Mouse (Mus musculus) hindbrain, embryonic 16.5 days (tissue): ENCODE data around the gene Ngb. TPM values are rescaled to one million over a fixed set of nuclear protein-coding genes. Genes with fewer than 3 reads are reported as not detected.

Experiments
- ATAC-seq: fragments of 200-750 bp; cut with Nextera tagmentation; 2 replicates; pipeline ENCODE4 v1.8.0; 2017; ENCODE audit warnings: moderate TSS enrichment, moderate library complexity
- H3K27ac ChIP-seq: fragments of 300-500 bp; sonication (generic); 2 replicates; pipeline ENCODE4 v1.5.1; 2014; ENCODE audit warnings: low read depth, mild to moderate bottlenecking, control low read depth, low read length, moderate library complexity
- H3K27me3 ChIP-seq: fragments of 300-500 bp; sonication (generic); replicated peaks from 2 replicates; pipeline ENCODE4 v1.6.1; 2014; ENCODE audit warnings: low read length; ENCODE audit not compliant: control insufficient read depth, insufficient read depth
- H3K36me3 ChIP-seq: fragments of 300-500 bp; sonication (generic); 2 replicates; pipeline ENCODE4 v1.6.1; 2014; ENCODE audit warnings: mild to moderate bottlenecking, low read length, moderate library complexity, mixed read lengths; ENCODE audit not compliant: control insufficient read depth, insufficient read depth
- H3K4me1 ChIP-seq: fragments of 300-500 bp; sonication (generic); 2 replicates; pipeline ENCODE4 v1.6.1; 2014; ENCODE audit warnings: low read depth, low read length; ENCODE audit not compliant: control insufficient read depth, insufficient read depth
- H3K4me2 ChIP-seq: fragments of 300-500 bp; sonication (generic); 2 replicates; pipeline ENCODE4 v1.6.1; 2014; ENCODE audit warnings: mild to moderate bottlenecking, low read length, control low read depth, moderate library complexity
- H3K4me3 ChIP-seq: fragments of 300-500 bp; sonication (generic); 2 replicates; pipeline ENCODE4 v1.5.1; 2014; ENCODE audit warnings: mild to moderate bottlenecking, low read length, control low read depth, moderate library complexity
- H3K9ac ChIP-seq: fragments of 300-500 bp; sonication (generic); 2 replicates; pipeline ENCODE4 v1.6.1; 2014; ENCODE audit warnings: low read depth, mild to moderate bottlenecking, control low read depth, low read length, moderate library complexity
- H3K9me3 ChIP-seq: fragments of 300-500 bp; sonication (generic); 2 replicates; pipeline ENCODE4 v1.6.1; 2014; ENCODE audit warnings: mild to moderate bottlenecking, low read length, moderate library complexity; ENCODE audit not compliant: control insufficient read depth
- WGBS: fragments of 180-500 bp; shearing (Covaris S2); extraction: QIAGEN DNeasy Blood & Tissue Kit; methylation state at CpG from one replicate; pipeline ENCODE4 v1.1.7; 2014; 5-methylcytosine and 5-hydroxymethylcytosine counted together
- polyA plus RNA-seq: library from polyadenylated mRNA; unstranded; fragments of >200 nt; fragmentation: Nextera tagmentation; extraction: Ambion mirVana; gene quantifications from 2 replicates; pipeline ENCODE4 v1.2.1, GENCODE M21; 2015

The Ngb gene
- polyA plus RNA-seq, 1 experiment from 2014 or later: 7.3 TPM

GRCm38 (mm10) chr12:87082797-87083196 is 19.5 kb downstream of the Ngb start:
- H3K36me3 ChIP-seq: peaks cover 13% of the 10 kb centered on the region
- H3K4me3 ChIP-seq: no peak overlapping the region
- no peak overlapping the region for H3K9ac ChIP-seq
- H3K4me1 ChIP-seq: no peaks in the 10 kb centered on the region
- H3K27ac ChIP-seq: no peak overlapping the region
- no peaks in the 10 kb centered on the region for H3K27me3 ChIP-seq
- H3K4me2 ChIP-seq: no peak overlapping the region
- no peaks in the 10 kb centered on the region for H3K9me3 ChIP-seq
- WGBS: 76% methylated on average over 8 of the region's 8 CpGs
- no peak for ATAC-seq

GRCm38 (mm10) chr12:87076610-87077009 is 25.7 kb downstream of the Ngb start:
- Histone ChIP-seq H3K27me3 (no peaks in the 10 kb centered on the region), H3K9ac (no peak overlapping the region), H3K4me1 (no peaks in the 10 kb centered on the region), H3K4me3 (no peak overlapping the region), H3K4me2 (no peak overlapping the region), H3K36me3 (peaks cover 31% of the 10 kb centered on the region), H3K9me3 (no peaks in the 10 kb centered on the region), H3K27ac (no peak overlapping the region)
- ATAC-seq: no peak
- 92% methylated on average over 2 of the region's 2 CpGs for WGBS

- 77% methylated on average over 5 of the region's 5 CpGs for WGBS
- H3K27ac ChIP-seq: no peak overlapping the region
These were observed 31.8 kb downstream of the Ngb start for GRCm38 (mm10) chr12:87070520-87070919.

GRCm38 (mm10) chr12:87066429-87066828 is 35.9 kb downstream of the Ngb start:
- H3K27me3 ChIP-seq: no peaks in the 10 kb centered on the region
- no peak for ATAC-seq
- WGBS: 69% methylated on average over 5 of the region's 5 CpGs

More at GRCm38 (mm10) chr12:87070520-87070919, 31.8 kb downstream of the Ngb start:
- Histone ChIP-seq H3K9me3 (no peaks in the 10 kb centered on the region), H3K9ac (no peak overlapping the region), H3K36me3 (peaks cover 29% of the 10 kb centered on the region), H3K4me1 (no peaks in the 10 kb centered on the region), H3K4me3 (no peak overlapping the region), H3K27me3 (no peaks in the 10 kb centered on the region), H3K4me2 (no peak overlapping the region)
- ATAC-seq: no peak

GRCm38 (mm10) chr12:87065446-87065845 is 36.9 kb downstream of the Ngb start:
- no peak overlapping the region for H3K4me2 ChIP-seq
- H3K4me3 ChIP-seq: no peak overlapping the region
- H3K9me3 ChIP-seq: no peaks in the 10 kb centered on the region
- ATAC-seq: no peak
- H3K27me3 ChIP-seq: no peaks in the 10 kb centered on the region
- 79% methylated on average over 11 of the region's 11 CpGs for WGBS
- H3K4me1 ChIP-seq: no peaks in the 10 kb centered on the region
- peaks cover 20% of the 10 kb centered on the region for H3K36me3 ChIP-seq
- no peak overlapping the region for H3K9ac ChIP-seq
- no peak overlapping the region for H3K27ac ChIP-seq

More at GRCm38 (mm10) chr12:87066429-87066828, 35.9 kb downstream of the Ngb start:
- H3K9ac ChIP-seq: no peak overlapping the region
- H3K4me1 ChIP-seq: no peaks in the 10 kb centered on the region
- no peak overlapping the region for H3K27ac ChIP-seq
- no peaks in the 10 kb centered on the region for H3K9me3 ChIP-seq
- peaks cover 19% of the 10 kb centered on the region for H3K36me3 ChIP-seq
- no peak overlapping the region for H3K4me2 ChIP-seq
- H3K4me3 ChIP-seq: no peak overlapping the region

- H3K9me3 ChIP-seq: no peaks in the 10 kb centered on the region
- no peak overlapping the region for H3K9ac ChIP-seq
- H3K4me2 ChIP-seq: no peak overlapping the region
- H3K36me3 ChIP-seq: peaks cover 6% of the 10 kb centered on the region
- WGBS: 65% methylated on average over 17 of the region's 17 CpGs
- no peak overlapping the region for H3K4me3 ChIP-seq
- H3K27ac ChIP-seq: no peak overlapping the region
- peaks cover 4% of the 10 kb centered on the region for H3K27me3 ChIP-seq
- no peaks in the 10 kb centered on the region for H3K4me1 ChIP-seq
- no peak for ATAC-seq
These were observed 45.3 kb downstream of the Ngb start for GRCm38 (mm10) chr12:87057066-87057465.

GRCm38 (mm10) chr12:87054873-87055272 is 47.5 kb downstream of the Ngb start:
- WGBS: 67% methylated on average over 7 of the region's 7 CpGs
- no peak overlapping the region for H3K4me2 ChIP-seq
- H3K4me1 ChIP-seq: no peaks in the 10 kb centered on the region
- no peak overlapping the region for H3K9ac ChIP-seq
- H3K27me3 ChIP-seq: peaks cover 4% of the 10 kb centered on the region
- no peak for ATAC-seq
- no peak overlapping the region for H3K27ac ChIP-seq
- no peaks in the 10 kb centered on the region for H3K9me3 ChIP-seq
- no peak overlapping the region for H3K4me3 ChIP-seq
- H3K36me3 ChIP-seq: no peaks in the 10 kb centered on the region

GRCm38 (mm10) chr12:87052661-87053321 is 49.5 kb downstream of the Ngb start:
- peak; percentile 67 for ATAC-seq
- no peak overlapping the region for H3K27ac ChIP-seq
- H3K27me3 ChIP-seq: peaks cover 2% of the 10 kb centered on the region
- 28% methylated on average over 15 of the region's 16 CpGs for WGBS
- no peaks in the 10 kb centered on the region for H3K9me3 ChIP-seq
- no peaks in the 10 kb centered on the region for H3K4me1 ChIP-seq
- H3K36me3 ChIP-seq: no peaks in the 10 kb centered on the region
- H3K4me3 ChIP-seq: no peak overlapping the region
- peak overlapping the region; percentile 13; the same call in 1 of the 2 replicates for H3K4me2 ChIP-seq
- peak overlapping the region; percentile 41; the same call in 1 of the 2 replicates for H3K9ac ChIP-seq

- Histone ChIP-seq H3K4me2 (no peak overlapping the region), H3K9ac (no peak overlapping the region), H3K27ac (no peak overlapping the region), H3K4me3 (no peak overlapping the region), H3K4me1 (peaks cover 18% of the 10 kb centered on the region), H3K36me3 (no peaks in the 10 kb centered on the region), H3K27me3 (no peaks in the 10 kb centered on the region), H3K9me3 (no peaks in the 10 kb centered on the region)
- 54% methylated on average over 3 of the region's 3 CpGs for WGBS
- no peak for ATAC-seq
These were observed 54.8 kb downstream of the Ngb start for GRCm38 (mm10) chr12:87047536-87047935.
